Mouse (Mus musculus): ENCODE measurements at regions not wholly inside any gene's neighbourhood (a gene's known extent, or its start where the extent isn't known, plus 50 kb on each side); places are given as distances from the start of the nearest gene placed in this dataset.

GRCm38 (mm10) chr16:50065336-50066082 lies 265.2 kb downstream of the Cd47 start:
- no peak overlapping the region for H3K9ac ChIP-seq (ENCODE audit: low read depth, poor library complexity, severe bottlenecking)
- H3K4me1 ChIP-seq (ENCODE audit: control insufficient read depth, insufficient read depth, low read length) = no peaks in the 10 kb centered on the region
- no peak overlapping the region for H3K4me3 ChIP-seq (ENCODE audit: low read depth, low read length)
- no peak overlapping the region for H3K27ac ChIP-seq (ENCODE audit: insufficient read depth, low read length)
- TF ChIP-seq CTCF (IDR thresholded peaks at IDR 0.05; ENCODE audit: low read depth, low read length) (no peak), POLR2A (IDR thresholded peaks at IDR 0.05; ENCODE audit: insufficient read depth, low read length) (no peak), EP300 (IDR thresholded peaks at IDR 0.05; ENCODE audit: insufficient read depth, low read depth, low read length) (no peak)
- no peaks in the 10 kb centered on the region for H3K36me3 ChIP-seq (ENCODE audit: control insufficient read depth, insufficient read depth, low read length, poor library complexity, severe bottlenecking)
- H3K9me3 ChIP-seq (replicated peaks; ENCODE audit: control insufficient read depth, insufficient read depth, low read length, poor library complexity, severe bottlenecking) = peaks cover 3% of the 10 kb centered on the region
- no peaks in the 10 kb centered on the region for H3K27me3 ChIP-seq (ENCODE audit: control insufficient read depth, insufficient read depth, low read length, poor library complexity, severe bottlenecking)

GRCm38 (mm10) chr16:50069033-50069432 lies 268.7 kb downstream of the Cd47 start:
- H3K9me3 ChIP-seq (replicated peaks; ENCODE audit: control insufficient read depth, insufficient read depth, low read length, poor library complexity, severe bottlenecking) = no peaks in the 10 kb centered on the region
- no peak overlapping the region for H3K9ac ChIP-seq (ENCODE audit: low read depth, poor library complexity, severe bottlenecking)
- TF ChIP-seq CTCF (IDR thresholded peaks at IDR 0.05; ENCODE audit: low read depth, low read length) (no peak), POLR2A (IDR thresholded peaks at IDR 0.05; ENCODE audit: insufficient read depth, low read length) (no peak), EP300 (IDR thresholded peaks at IDR 0.05; ENCODE audit: insufficient read depth, low read depth, low read length) (no peak)
- no peak overlapping the region for H3K4me3 ChIP-seq (ENCODE audit: low read depth, low read length)
- H3K27ac ChIP-seq (ENCODE audit: insufficient read depth, low read length) = no peak overlapping the region
- no peaks in the 10 kb centered on the region for H3K36me3 ChIP-seq (ENCODE audit: control insufficient read depth, insufficient read depth, low read length, poor library complexity, severe bottlenecking)
- no peaks in the 10 kb centered on the region for H3K27me3 ChIP-seq (ENCODE audit: control insufficient read depth, insufficient read depth, low read length, poor library complexity, severe bottlenecking)
- H3K4me1 ChIP-seq (ENCODE audit: control insufficient read depth, insufficient read depth, low read length) = no peaks in the 10 kb centered on the region

- no peaks in the 10 kb centered on the region for H3K27me3 ChIP-seq (ENCODE audit: control insufficient read depth, insufficient read depth, low read length, poor library complexity, severe bottlenecking)
- H3K27ac ChIP-seq (ENCODE audit: insufficient read depth, low read length) = no peak overlapping the region
- TF ChIP-seq EP300 (IDR thresholded peaks at IDR 0.05; ENCODE audit: insufficient read depth, low read depth, low read length) (no peak), POLR2A (IDR thresholded peaks at IDR 0.05; ENCODE audit: insufficient read depth, low read length) (no peak), CTCF (IDR thresholded peaks at IDR 0.05; ENCODE audit: low read depth, low read length) (no peak)
- no peak overlapping the region for H3K9ac ChIP-seq (ENCODE audit: low read depth, poor library complexity, severe bottlenecking)
- no peaks in the 10 kb centered on the region for H3K36me3 ChIP-seq (ENCODE audit: control insufficient read depth, insufficient read depth, low read length, poor library complexity, severe bottlenecking)
- no peaks in the 10 kb centered on the region for H3K9me3 ChIP-seq (replicated peaks; ENCODE audit: control insufficient read depth, insufficient read depth, low read length, poor library complexity, severe bottlenecking)
- no peak overlapping the region for H3K4me3 ChIP-seq (ENCODE audit: low read depth, low read length)
- no peaks in the 10 kb centered on the region for H3K4me1 ChIP-seq (ENCODE audit: control insufficient read depth, insufficient read depth, low read length)
Observed at GRCm38 (mm10) chr16:50070728-50071127, 270.4 kb downstream of the Cd47 start.

GRCm38 (mm10) chr16:50072853-50073360 lies 272.6 kb downstream of the Cd47 start:
- no peak overlapping the region for H3K4me3 ChIP-seq (ENCODE audit: low read depth, low read length)
- H3K9me3 ChIP-seq (replicated peaks; ENCODE audit: control insufficient read depth, insufficient read depth, low read length, poor library complexity, severe bottlenecking) = no peaks in the 10 kb centered on the region
- no peak overlapping the region for H3K9ac ChIP-seq (ENCODE audit: low read depth, poor library complexity, severe bottlenecking)
- H3K4me1 ChIP-seq (ENCODE audit: control insufficient read depth, insufficient read depth, low read length) = no peaks in the 10 kb centered on the region
- H3K27ac ChIP-seq (ENCODE audit: insufficient read depth, low read length) = no peak overlapping the region
- H3K36me3 ChIP-seq (ENCODE audit: control insufficient read depth, insufficient read depth, low read length, poor library complexity, severe bottlenecking) = no peaks in the 10 kb centered on the region
- TF ChIP-seq EP300 (IDR thresholded peaks at IDR 0.05; ENCODE audit: insufficient read depth, low read depth, low read length) (no peak), CTCF (IDR thresholded peaks at IDR 0.05; ENCODE audit: low read depth, low read length) (no peak)
- H3K27me3 ChIP-seq (ENCODE audit: control insufficient read depth, insufficient read depth, low read length, poor library complexity, severe bottlenecking) = no peaks in the 10 kb centered on the region

- Histone ChIP-seq H3K4me3 (ENCODE audit: low read depth, low read length) (no peak overlapping the region), H3K27me3 (ENCODE audit: control insufficient read depth, insufficient read depth, low read length, poor library complexity, severe bottlenecking) (no peaks in the 10 kb centered on the region), H3K9ac (ENCODE audit: low read depth, poor library complexity, severe bottlenecking) (no peak overlapping the region), H3K27ac (ENCODE audit: insufficient read depth, low read length) (no peak overlapping the region), H3K36me3 (ENCODE audit: control insufficient read depth, insufficient read depth, low read length, poor library complexity, severe bottlenecking) (no peaks in the 10 kb centered on the region), H3K4me1 (ENCODE audit: control insufficient read depth, insufficient read depth, low read length) (no peaks in the 10 kb centered on the region), H3K9me3 (replicated peaks; ENCODE audit: control insufficient read depth, insufficient read depth, low read length, poor library complexity, severe bottlenecking) (no peaks in the 10 kb centered on the region)
- TF ChIP-seq EP300 (IDR thresholded peaks at IDR 0.05; ENCODE audit: insufficient read depth, low read depth, low read length) = no peak
- no peak for TF ChIP-seq POLR2A (IDR thresholded peaks at IDR 0.05; ENCODE audit: insufficient read depth, low read length)
- TF ChIP-seq CTCF (IDR thresholded peaks at IDR 0.05; ENCODE audit: low read depth, low read length) = peak; percentile 55
Observed at GRCm38 (mm10) chr16:50073979-50074378, 273.6 kb downstream of the Cd47 start.

- no peaks in the 10 kb centered on the region for H3K4me1 ChIP-seq (ENCODE audit: control insufficient read depth, insufficient read depth, low read length)
- no peak overlapping the region for H3K9ac ChIP-seq (ENCODE audit: low read depth, poor library complexity, severe bottlenecking)
- H3K9me3 ChIP-seq (replicated peaks; ENCODE audit: control insufficient read depth, insufficient read depth, low read length, poor library complexity, severe bottlenecking) = no peaks in the 10 kb centered on the region
- H3K27me3 ChIP-seq (ENCODE audit: control insufficient read depth, insufficient read depth, low read length, poor library complexity, severe bottlenecking) = no peaks in the 10 kb centered on the region
- no peak overlapping the region for H3K27ac ChIP-seq (ENCODE audit: insufficient read depth, low read length)
- H3K36me3 ChIP-seq (ENCODE audit: control insufficient read depth, insufficient read depth, low read length, poor library complexity, severe bottlenecking) = no peaks in the 10 kb centered on the region
- H3K4me3 ChIP-seq (ENCODE audit: low read depth, low read length) = no peak overlapping the region
- no peak for TF ChIP-seq EP300 (IDR thresholded peaks at IDR 0.05; ENCODE audit: insufficient read depth, low read depth, low read length)
- no peak for TF ChIP-seq POLR2A (IDR thresholded peaks at IDR 0.05; ENCODE audit: insufficient read depth, low read length)
Observed at GRCm38 (mm10) chr16:50075641-50076040, 275.3 kb downstream of the Cd47 start.

Data from ES-Bruce4 (cell line).